Mouse (Mus musculus) neural tube, embryonic 10.5 days (tissue): ENCODE results near the gene Pik3r3.

Experiments
- DNase-seq: peaks from one replicate; pipeline ENCODE4 v3.0.0-alpha.2; 2017; ENCODE audit warnings: low spot score; ENCODE audit errors: extremely low spot score

Gene Pik3r3

GRCm38 (mm10) chr4:116219056-116219455 is 2.4 kb upstream of the Pik3r3 start:
- DNase-seq = no peak

DNA sequence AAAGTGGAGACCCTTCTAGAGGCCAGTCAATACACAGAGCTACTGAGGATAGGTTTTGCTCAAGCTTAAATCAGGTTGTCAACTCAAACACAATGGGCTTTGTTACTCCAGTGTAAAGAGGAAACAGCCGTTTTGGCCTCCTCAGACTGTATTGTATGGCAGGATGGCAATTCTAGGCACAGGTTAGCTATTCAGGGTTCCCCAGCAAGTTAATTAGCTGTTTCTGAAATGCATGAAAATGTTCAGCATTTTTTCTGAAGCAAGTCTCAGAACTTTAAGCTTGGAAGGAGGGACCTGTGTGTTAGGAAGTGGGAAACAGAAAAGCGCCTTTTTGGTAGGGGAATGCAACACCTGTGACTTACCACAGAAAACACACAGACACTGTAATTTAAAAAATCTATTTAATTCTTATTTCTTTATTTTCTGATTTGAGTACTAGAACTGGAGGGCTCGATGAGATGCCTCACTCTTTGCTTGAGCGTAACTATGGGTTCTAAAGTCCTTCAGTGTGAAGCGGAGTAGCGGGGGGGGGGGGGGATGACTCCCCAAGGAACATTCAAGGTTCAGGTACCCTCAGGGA is 1.3 kb upstream of the Pik3r3 start:
- DNase-seq = no peak

GRCm38 (mm10) chr4:116220780-116221139 is 658 bp upstream of the Pik3r3 start:
- peak; percentile 95 for DNase-seq

DNA sequence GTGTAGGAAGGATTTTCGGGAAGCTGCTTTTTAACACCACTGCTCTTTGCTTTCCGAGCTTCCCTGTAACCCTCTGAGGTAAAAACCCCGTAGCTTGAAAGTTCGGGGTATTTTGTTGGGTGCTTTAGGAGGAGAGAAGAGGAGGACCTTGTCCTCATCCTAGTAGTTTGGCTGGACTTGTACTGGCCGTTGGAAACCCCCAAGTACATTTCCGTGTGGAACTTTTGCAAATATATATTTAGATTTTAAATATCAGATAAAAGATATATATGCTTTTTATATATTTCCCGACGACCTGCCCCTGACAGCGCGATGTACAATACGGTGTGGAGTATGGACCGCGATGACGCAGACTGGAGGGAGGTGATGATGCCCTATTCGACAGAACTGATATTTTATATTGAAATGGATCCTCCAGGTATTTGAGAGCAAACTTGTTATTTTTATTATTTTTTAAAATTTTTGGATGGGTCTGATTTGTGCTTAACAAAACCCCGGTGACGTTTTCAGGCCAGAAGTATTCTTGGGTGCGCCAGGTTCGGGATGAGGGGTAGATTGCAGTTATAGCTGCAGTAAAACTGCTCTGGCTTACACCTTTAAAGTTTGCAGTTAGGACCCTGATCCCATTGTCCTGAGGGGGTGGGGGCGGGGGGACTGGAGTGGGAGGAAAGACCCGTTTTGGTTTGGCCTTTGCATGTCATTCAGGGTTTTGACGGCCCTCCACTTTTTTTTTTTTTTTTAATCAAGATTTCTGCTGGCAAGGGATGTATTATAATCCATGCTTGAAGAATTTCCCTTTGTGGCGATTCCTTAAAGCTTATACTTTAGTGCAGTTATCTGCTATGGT is 801 bp downstream of the Pik3r3 start:
- DNase-seq = peak; percentile 57

DNA sequence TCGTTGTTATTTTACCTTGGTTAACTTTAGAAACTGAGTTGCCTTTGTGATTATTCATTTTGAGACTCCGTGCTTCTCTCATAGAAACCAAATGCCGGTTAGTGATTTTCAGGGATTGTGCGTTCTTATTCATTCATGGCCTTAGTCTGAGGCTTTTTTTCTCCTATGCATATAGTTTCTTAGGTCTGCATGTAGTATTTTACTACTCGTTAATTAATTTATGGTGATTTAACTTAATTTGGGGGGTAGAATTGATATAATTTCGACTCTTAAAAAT is 1.4 kb downstream of the Pik3r3 start:
- DNase-seq = no peak

DNA sequence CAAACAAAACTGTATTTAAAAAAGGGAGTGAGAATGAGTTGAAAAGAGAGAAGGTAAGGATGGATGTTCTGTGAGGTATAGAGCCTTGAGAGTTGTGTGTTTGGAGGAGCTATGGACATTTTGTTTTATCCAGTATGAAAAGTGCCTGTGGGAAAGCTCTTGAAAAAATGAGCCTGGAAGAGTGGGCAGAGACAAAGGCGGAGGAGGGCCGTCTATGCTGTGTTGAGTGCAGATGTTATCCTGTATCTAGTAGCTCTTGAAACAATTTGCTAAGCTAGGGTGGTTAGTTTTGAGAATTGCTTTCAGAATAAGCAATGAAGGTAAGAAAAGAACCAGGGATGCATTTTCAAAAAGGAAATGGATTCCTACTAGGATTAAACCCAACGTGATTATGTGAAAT is 22.0 kb downstream of the Pik3r3 start:
- DNase-seq = no peak

DNA sequence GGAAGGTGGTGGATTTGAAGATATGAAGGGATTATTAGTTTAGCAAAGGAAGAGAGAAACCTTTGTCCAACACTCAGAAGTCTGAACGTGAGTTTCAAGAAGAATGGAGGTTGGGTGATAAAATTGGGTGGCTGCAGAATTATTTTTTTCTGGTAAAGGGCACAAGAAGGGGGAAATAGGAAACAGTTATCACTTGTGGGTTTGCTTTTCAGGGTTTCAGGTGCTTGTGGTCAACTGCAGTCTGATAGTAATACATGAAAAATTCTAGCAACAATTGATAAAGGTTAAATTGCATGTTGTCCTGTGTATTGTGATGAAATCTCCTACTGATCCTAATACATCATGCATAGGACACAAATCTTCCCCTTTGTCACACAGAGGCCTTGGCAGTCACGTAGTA is 22.8 kb downstream of the Pik3r3 start:
- DNase-seq = no peak

DNA sequence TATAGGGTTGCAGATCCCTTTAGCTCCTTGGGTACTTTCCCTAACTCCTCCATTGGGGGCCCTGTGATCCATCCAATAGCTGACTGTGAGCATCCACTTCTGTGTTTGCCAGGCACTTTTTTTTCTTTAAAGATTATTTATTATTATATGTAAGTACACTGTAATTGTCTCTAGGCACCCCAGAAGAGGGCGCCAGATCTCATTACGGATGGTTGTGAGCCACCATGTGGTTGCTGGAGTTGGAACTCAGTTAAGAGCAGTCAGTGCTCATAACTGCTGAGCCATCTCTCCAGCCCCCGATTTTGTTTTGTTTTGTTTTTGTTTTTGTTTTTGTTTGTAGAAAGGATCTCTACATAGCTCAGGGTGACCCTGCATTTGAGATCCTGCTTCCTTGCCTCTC is 24.5 kb downstream of the Pik3r3 start:
- peak; percentile 16 for DNase-seq

DNA sequence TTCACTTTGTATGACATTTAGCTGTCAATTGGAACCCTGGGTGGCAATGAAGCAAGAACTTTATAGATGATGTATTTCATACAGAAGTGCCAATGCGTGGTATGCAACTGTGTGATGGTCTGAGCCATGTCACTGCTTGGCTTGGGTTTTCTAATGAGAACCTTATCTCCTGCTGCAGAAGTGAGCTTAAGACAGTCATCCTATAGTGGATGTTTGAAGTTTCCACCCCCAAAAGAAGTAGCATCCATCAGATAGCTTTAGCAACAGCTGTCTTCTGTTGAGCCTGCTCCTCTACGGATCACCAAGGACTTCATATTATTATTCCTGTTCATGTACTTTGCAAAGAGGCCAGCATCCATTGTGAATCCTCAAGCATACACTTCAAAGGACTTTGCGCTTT is 28.6 kb downstream of the Pik3r3 start:
- no peak for DNase-seq

DNA sequence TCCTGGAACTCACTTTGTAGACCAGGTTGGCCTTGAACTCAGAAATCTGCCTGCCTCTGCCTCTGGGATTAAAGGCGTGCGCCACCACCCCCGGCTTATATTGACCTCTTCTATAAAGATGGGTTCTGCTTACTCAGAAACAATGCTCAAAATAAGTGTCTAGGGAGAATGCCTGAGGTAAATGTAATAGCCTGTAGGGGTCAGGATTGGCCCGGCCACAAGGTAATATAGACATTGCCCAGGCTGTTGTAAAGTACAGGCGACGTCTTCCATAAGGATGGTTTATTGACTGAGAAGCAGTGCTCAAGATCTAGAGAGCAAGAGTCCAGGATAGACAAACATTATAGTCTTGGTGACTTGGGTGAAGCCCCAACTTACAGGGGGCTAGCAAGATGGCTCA is 46.8 kb downstream of the Pik3r3 start:
- DNase-seq = no peak

DNA sequence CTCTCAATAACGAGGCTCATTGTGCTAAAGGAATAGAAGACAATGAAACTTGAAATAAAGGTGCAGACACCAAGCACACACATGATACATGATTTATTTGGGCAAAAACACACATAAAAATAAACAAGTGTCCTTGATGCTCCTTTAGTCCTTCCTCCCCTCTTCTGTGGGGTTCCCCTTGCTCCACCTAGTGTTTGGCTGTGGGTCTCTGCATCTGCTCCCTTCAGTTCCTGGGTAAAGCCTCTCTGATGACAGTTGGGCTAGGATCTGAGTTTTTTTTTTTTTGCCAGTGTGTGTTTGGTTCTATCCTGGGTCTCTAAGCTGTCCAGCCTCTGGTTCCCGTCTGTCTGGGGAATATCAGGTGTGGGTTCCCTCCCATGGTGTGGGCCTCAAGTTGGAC is 60.8 kb downstream of the Pik3r3 start:
- DNase-seq = no peak

GRCm38 (mm10) chr4:116291561-116291960 is 70.1 kb downstream of the Pik3r3 start:
- no peak for DNase-seq

GRCm38 (mm10) chr4:116293296-116293695 is 71.9 kb downstream of the Pik3r3 start:
- DNase-seq = no peak

- DNase-seq = no peak
Observed at GRCm38 (mm10) chr4:116300878-116301355, 79.5 kb downstream of the Pik3r3 start.

DNA sequence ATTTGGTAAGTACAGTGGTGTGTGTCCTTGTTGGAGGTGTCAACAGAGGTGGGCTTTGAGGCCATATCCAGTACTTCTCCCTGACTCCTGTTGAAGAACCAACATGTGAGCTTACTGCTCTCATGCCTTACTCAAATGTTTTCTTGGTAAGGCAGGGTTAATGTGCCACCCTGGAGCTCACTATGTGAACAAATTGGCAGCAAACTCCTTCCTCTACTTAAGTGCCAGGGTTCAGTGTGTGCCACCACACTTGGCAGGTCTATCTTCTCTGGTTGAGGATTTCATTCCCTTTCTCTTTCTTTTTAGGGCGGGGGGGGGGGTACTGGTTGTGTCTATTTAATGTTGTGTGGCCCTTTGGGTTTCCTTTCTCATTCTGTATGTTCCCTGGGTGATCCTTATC is 83.1 kb downstream of the Pik3r3 start:
- DNase-seq = no peak

DNA sequence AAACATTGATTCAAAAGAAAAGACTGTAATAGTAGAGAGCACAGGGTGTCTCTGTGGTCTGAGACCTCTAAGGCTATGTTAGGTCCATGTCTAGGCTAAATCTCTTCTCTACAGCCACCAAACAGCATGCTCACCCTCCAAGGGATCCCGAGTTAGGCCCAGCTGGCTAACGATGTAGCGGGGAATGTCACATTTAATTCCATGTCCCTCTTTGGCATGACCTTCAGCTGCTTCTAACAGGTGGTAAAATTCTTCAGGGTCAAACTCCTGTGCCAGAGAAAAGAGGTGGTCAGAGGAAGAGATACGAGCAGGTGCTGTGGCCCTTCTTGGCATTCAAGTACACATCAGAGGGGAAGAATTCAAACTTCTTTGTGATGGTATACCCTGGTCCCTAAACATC is 96.2 kb downstream of the Pik3r3 start:
- DNase-seq = no peak

DNA sequence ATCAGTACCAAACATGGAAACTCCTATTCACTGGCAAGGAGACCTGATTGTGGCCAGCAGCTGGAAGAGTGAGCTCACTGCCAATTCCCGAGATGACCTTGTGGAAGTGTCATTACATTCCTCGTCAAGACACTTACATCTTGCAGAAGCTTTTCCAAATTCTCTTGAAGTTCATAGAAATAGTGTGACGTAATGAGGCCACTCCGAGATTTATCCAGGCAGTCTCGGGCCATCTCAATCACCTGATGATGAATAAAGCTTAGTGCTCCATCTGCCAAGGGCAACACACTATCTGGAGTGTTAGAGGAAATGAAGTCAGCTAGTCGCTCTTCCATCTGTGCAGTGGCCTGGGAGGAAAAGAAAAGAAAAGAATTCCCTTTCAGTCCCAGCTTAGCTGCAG is 100.7 kb downstream of the Pik3r3 start:
- DNase-seq = no peak

- no peak for DNase-seq
Observed at GRCm38 (mm10) chr4:116329256-116329655, 107.8 kb downstream of the Pik3r3 start.

- no peak for DNase-seq
Observed at GRCm38 (mm10) chr4:116336294-116336693, 114.9 kb downstream of the Pik3r3 start.

DNA sequence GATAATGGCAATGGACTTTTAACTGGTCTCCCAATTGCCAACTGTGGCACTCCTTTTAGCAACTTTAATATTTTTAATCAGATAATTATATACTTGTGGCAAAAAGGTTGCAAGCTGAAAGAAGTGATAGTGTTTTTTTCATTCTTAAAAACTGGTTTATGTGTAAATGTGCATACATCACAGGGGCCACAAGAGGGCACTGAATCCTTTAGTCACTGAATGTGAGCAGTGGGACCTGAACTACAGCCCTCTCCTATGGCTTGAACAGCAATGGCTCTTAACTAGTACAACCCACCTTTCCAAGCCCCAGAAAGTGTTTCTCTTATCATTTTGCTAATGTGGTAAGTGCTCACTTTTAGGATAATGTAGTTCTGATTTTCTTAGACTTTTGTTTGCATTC is 120.7 kb downstream of the Pik3r3 start:
- DNase-seq = peak; percentile 28

GRCm38 (mm10) chr4:116352496-116352895 is 131.1 kb downstream of the Pik3r3 start:
- no peak for DNase-seq
